Mouse (Mus musculus): ENCODE data around the gene Prph.
A peak's percentile ranks its signal among the peaks of the same experiment; 100 is the strongest.
"Not testable (repeated sequence)": the region's sequence is repeated elsewhere in the genome, so short reads cannot be mapped to it uniquely, and the experiment has no call there.

Prph gene

GRCm38 (mm10) chr15:99033498-99034270 lies 21.3 kb upstream of the Prph start:
- no peak for DNase-seq

- DNase-seq = peak; percentile 60
These were observed 19.5 kb upstream of the Prph start for GRCm38 (mm10) chr15:99035431-99035830.

GRCm38 (mm10) chr15:99036249-99036905 lies 18.6 kb upstream of the Prph start:
- DNase-seq = no peak

GRCm38 (mm10) chr15:99038025-99038424 lies 16.9 kb upstream of the Prph start:
- DNase-seq = no peak

DNA sequence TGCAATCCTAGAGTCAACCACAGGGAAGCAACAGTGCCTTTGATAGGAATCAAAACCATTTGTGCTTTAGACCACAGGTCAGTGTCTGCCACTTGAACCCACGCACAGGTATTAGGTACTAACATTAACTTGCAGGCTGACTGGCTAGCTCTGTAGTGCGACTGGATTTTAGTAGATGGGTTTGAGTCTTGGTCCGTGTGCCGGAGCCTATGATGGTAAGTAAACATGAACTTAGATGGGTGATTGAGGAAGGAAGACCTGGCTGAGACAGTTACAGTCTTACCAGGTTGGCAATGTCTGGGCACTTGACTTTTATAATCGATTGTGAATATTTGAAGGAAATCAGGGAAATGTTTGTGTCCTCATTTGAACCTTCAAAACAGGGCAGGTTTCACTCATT lies 16.2 kb upstream of the Prph start:
- no peak for DNase-seq

- no peak for DNase-seq
These were observed 15.7 kb upstream of the Prph start for GRCm38 (mm10) chr15:99039306-99039705.

DNA sequence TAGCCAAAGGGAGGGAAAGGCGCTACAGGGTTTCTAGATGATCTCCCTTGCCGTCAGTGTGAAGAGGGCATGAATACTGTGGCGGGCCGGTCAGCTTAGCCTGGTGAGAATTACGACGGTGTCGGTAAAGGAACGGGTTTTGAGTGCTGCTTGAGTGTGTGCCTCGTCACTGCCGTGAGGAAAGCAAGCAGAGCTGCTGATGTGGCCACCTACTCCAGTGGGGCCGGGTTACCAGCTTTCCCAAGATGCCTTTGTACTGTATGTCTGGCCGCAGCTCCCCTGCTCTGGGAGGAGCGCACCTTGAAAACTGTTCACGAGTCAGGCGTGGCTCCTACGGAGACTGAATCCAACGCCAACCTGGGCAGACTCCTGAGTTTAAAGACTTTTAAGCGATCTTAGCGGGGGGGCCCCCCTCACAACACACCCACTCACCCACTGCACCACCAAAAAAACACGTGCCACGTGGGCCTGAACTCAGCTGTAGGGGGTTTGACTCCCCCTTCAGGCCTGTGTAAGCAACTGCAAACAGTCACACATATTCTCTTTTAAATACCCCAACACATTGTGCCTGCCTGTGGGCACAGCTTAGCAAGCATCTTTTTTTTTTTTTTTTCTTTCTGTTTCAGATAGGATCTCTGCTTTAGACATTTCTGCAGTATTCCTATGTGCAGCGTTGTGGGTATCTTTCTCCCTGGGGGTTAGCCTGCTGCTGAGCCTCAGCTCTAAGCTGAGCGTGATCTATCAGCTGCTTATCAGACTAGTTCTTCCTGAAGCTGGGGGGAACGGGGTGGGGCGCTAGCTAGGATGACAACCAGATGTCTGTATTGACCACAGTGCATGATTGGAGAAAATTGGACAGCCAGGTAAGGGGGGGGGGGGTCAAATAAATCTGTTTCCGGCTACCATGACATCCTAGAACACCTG lies 14.7 kb upstream of the Prph start:
- DNase-seq = no peak

GRCm38 (mm10) chr15:99040920-99041856 lies 13.8 kb upstream of the Prph start:
- no peak for DNase-seq

GRCm38 (mm10) chr15:99042334-99042733 lies 12.6 kb upstream of the Prph start:
- DNase-seq = no peak

GRCm38 (mm10) chr15:99044854-99045253 lies 10.1 kb upstream of the Prph start:
- peak; percentile 62 for DNase-seq

DNA sequence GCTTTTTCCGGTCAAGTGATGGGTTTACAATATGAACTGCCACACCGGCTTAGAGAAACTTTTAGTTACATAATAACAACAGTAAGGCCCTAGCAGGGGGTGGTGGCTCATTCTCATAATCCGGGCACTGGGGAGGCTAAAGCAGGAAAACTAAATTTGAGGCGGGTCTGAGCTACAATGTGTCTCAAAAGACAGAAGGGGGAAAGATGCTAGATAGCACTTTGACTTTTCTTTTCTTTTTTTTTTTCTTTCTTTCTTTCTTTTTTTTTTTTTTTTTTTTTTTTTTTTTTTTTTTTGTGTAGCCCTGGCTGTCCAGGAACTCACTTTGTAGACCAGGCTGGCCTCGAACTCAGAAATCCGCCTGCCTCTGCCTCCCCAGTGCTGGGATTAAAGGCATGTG lies 9.2 kb upstream of the Prph start:
- not testable (repeated sequence) for DNase-seq

DNA sequence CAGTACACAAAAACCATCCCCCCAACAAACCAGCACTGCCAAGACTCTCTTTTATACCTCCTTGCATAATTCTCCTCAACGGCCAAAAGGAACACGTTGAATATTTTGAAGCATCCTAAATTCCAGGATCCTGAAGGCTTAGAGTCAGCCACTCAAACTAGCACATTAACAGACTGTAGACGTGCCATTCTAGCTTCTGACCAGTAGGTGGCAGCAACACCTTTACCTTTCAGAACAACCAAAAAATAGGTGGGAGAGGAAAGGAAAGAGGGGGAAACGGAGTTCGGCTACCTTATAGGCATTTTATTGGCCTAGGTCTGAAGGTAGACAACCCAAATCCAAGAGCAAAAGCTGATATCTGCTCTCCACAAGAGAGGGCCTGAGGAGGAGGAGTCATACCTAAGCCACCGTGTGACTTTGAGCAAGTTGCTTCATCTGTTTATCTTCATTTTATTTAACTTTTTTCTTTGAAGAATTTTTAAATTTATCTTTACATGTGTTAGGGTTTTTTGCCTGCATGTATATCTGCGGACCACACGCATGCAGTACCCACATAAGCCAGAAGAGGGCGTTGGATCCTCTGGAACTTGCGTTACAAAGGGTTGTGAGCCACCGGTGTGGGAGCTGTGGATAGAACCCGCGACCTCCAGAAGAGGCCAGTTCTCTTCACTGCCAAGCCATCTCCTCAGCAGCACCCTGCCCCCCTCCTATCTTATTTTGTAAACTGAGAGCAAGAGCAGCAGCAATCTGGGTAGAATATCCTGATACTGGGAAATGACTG lies 5.3 kb upstream of the Prph start:
- DNase-seq = peak; percentile 59

- no peak for DNase-seq
These were observed 1.6 kb upstream of the Prph start for GRCm38 (mm10) chr15:99053373-99053772.

- DNase-seq = peak; percentile 48
These were observed 562 bp downstream of the Prph start for GRCm38 (mm10) chr15:99055511-99055961.

DNA sequence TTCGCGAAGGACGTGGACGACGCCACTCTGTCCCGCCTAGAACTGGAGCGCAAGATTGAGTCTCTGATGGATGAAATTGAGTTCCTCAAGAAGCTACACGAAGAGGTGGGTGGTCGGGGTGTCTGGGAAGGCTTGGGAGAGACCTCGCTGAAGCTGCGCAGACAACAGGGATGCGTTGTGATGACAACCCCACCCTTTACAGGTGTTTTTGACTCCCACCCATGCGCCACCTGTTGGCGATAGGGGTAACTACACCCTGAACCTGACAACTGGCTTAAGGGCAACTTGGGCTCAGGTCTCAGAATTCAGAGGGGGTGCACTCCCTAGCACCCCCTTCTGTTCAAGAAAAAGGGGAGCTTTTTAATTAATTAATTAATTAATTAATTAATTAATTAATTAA lies 1.4 kb downstream of the Prph start:
- DNase-seq = peak; percentile 46

DNA sequence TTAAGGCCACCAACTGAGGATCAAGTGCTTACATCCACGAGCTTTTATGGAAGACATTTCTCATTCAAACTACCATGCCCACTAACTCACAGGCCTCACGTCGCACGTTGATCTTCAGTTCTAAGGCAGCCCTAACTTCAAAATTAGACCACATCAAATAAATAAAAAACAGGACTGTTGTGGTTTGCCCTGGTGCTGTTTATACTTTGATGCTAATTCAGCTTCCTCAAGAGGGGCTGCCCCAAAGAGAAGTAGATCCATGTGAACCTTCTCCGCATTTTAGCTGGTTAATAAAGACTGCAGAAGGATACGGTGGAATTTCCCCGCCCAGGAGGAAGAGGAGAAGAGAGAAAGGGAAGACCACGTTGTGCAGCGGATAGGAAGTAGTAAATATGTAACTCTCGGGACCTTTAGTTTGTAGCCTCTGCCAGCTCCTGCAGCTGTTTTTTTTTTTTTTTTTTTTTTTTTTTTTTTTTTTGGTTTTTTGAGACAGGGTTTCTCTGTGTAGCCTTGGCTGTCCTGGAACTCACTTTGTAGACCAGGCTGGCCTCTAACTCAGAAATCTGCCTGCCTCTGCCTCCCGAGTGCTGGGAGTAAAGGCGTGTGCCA lies 10.7 kb downstream of the Prph start:
- DNase-seq = no peak

DNA sequence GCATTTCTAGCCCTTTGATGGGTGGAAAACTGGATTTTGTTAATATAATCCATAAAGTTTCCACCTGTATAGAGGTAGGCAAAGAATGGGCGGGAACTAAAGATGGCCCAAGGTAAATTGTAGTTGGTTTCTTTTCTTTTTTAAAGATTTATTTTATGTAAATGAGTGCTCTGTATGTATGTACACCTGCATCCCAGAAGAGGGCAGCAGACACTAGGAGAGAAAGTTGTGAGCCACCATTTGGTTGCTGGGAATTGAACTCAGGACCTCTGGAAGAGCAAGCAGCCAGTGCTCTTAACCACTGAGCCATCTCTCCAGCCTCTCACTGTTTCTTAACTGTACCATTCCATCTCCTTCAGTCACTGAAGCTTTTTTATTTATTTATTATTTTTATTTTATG lies 17.0 kb downstream of the Prph start:
- DNase-seq = no peak

GRCm38 (mm10) chr15:99074019-99074599 lies 19.1 kb downstream of the Prph start, which contains the start of gene Troap:
Gene Troap, plus strand, starts transcription at chr15:99074575.
- no peak for DNase-seq

DNA sequence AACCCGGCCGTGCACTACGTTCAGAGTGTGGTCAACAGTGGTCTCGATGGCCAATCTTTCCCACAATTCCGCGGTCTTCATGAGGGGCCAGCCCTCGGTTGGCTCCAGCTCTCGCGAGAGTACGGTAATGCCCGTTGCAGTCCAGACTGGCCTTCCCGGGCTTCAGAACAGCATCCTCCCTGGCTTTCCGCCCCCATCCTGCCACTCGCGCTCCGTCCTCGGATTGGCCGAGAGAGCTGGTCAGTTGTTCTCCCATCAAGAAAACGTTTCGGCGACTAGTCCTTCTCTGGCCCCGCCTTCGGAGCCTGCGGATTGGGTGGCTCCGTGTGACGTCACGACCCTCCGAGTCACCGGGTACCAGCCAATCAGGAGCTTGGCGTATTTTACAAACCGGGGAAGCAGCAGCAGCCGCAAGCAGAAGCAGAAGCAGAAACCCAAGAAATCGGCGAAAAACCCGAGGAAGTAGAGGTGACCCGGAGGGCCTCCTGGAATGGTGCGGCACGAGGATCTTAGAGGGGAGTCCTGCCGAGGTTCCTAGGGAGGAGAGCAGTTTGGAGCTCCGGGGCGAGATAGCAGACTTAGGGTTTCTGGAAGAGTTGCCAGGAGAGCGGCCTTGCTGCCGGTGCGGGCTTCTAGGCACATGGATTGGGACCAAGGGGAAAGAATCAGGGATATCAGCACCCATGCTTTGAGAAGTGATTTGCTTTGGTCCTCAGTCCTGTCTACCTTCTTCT lies 19.8 kb downstream of the Prph start:
- peak; percentile 99 for DNase-seq

DNA sequence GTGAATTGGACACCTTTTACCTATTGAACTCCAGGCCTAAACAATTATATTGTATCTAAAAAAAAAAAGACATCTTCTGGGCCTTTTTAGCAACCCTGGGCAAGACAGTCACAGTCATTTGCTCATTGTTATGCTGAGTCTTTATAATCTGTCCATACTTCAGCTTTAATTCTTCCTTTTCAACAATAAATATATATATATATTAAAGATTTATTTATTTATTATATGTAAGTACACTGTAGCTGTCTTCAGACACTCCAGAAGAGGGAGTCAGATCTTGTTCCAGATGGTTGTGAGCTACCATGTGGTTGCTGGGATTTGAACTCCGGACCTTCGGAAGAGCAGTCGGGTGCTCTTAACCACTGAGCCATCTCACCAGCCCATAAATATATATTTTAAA lies 21.0 kb downstream of the Prph start:
- DNase-seq = not testable (repeated sequence)

Measured in kidney, adult 18-20 months (tissue).